ENCODE assay signal across 8 mouse cellular contexts in genomic region chr12:31350944-31351928, GRCm38 (mm10). TPM values are rescaled to one million over a fixed set of nuclear protein-coding genes. Genes with fewer than 3 reads are reported as not detected.
DNase-seq lines count a peak whose midpoint lies in the region; ATAC-seq lines count a peak whose summit lies in the region.

TSS of gene Dld (minus strand) at chr12:31351453.

- no peaks in the 10 kb centered on the region for H3K27me3 ChIP-seq in heart, embryonic 14.5 days (ENCODE audit: control insufficient read depth, insufficient read depth, low read length)
- H3K27me3 ChIP-seq in liver, embryonic 13.5 days: no peaks in the 10 kb centered on the region
- no peaks in the 10 kb centered on the region for H3K27me3 ChIP-seq in stomach, embryonic 16.5 days (ENCODE audit: control insufficient read depth, insufficient read depth, low read length)

- peaks cover 31% of the 10 kb centered on the region for H3K36me3 ChIP-seq in heart, embryonic 14.5 days (ENCODE audit: control insufficient read depth, insufficient read depth, low read length)
- H3K36me3 ChIP-seq in liver, embryonic 13.5 days: peaks cover 16% of the 10 kb centered on the region
- H3K36me3 ChIP-seq in stomach, embryonic 16.5 days (ENCODE audit: control insufficient read depth, insufficient read depth, low read length): peaks cover 7% of the 10 kb centered on the region; the same call in 1 of the 2 replicates

- peak; percentile 90 for DNase-seq in c-Kit-negative CD71-positive TER-119-positive erythroid progenitor cells, embryonic 14.5 days (ENCODE audit: low read depth, low spot score)
- peak; percentile 92 for DNase-seq in fibroblast of lung, adult 2 months (ENCODE audit: low read depth)
- peak; percentile 98 for DNase-seq in kidney, postnatal 14 days
- DNase-seq in liver, embryonic 13.5 days: peak; percentile 93
- peak; percentile 96 for DNase-seq in neural tube, embryonic 10.5 days (ENCODE audit: extremely low spot score, low spot score)

- peak within 1 kb of the TSS; percentile 82 to 92 for H3K4me3 ChIP-seq in heart, embryonic 14.5 days (ENCODE audit: control insufficient read depth in 1 of 2, insufficient read depth in 1 of 2, low read depth in 1 of 2, low read length in 2 of 2)
- peak within 1 kb of the TSS; percentile 92 for H3K4me3 ChIP-seq in liver, embryonic 13.5 days (replicated peaks)
- H3K4me3 ChIP-seq in stomach, embryonic 16.5 days (replicated peaks; ENCODE audit: low read length): peak within 1 kb of the TSS; percentile 98

- peak within 1 kb of the TSS; percentile 84 to 92 for H3K27ac ChIP-seq in heart, embryonic 14.5 days (replicated peaks in 1 of 2; ENCODE audit: control insufficient read depth in 1 of 2, insufficient read depth in 1 of 2, low read depth in 2 of 2, low read length in 2 of 2)
- H3K27ac ChIP-seq in liver, embryonic 13.5 days: peak within 1 kb of the TSS; percentile 83
- peak within 1 kb of the TSS; percentile 80 for H3K27ac ChIP-seq in stomach, embryonic 16.5 days (ENCODE audit: low read length)

- peak; percentile 98 for ATAC-seq in CD4-positive, CD25-positive, alpha-beta regulatory T cell, adult 4 months
- peak; percentile 98 for ATAC-seq in heart, embryonic 14.5 days (ENCODE audit: insufficient number of reproducible peaks, insufficient read depth, low FRiP score, low read depth)
- peak; percentile 98 for ATAC-seq in liver, embryonic 13.5 days (ENCODE audit: low read depth)
- ATAC-seq in stomach, embryonic 16.5 days (ENCODE audit: insufficient read depth, low FRiP score): peak; percentile 98

- peak within 1 kb of the TSS; percentile 93 for H3K9ac ChIP-seq in heart, embryonic 14.5 days (ENCODE audit: low read length)
- peak within 1 kb of the TSS; percentile 93 for H3K9ac ChIP-seq in liver, embryonic 13.5 days
- peak within 1 kb of the TSS; percentile 94 for H3K9ac ChIP-seq in stomach, embryonic 16.5 days (ENCODE audit: low read length)

- H3K4me1 ChIP-seq in heart, embryonic 14.5 days (ENCODE audit: control insufficient read depth in 2 of 2, insufficient read depth in 2 of 2, low read length in 2 of 2): peaks cover 0 to 8% of the 10 kb centered on the region in 2 experiments; a peak in 2 of 4 replicates
- H3K4me1 ChIP-seq in liver, embryonic 13.5 days (replicated peaks): peaks cover 18% of the 10 kb centered on the region
- H3K4me1 ChIP-seq in stomach, embryonic 16.5 days (ENCODE audit: control insufficient read depth, insufficient read depth, low read length): peaks cover 8% of the 10 kb centered on the region

- H3K9me3 ChIP-seq in heart, embryonic 14.5 days (ENCODE audit: control insufficient read depth, low read length): no peaks in the 10 kb centered on the region
- H3K9me3 ChIP-seq in liver, embryonic 13.5 days (replicated peaks): no peaks in the 10 kb centered on the region
- no peaks in the 10 kb centered on the region for H3K9me3 ChIP-seq in stomach, embryonic 16.5 days (replicated peaks; ENCODE audit: control insufficient read depth, low read length)

- H3K4me2 ChIP-seq in heart, embryonic 14.5 days (ENCODE audit: low read length): peak within 1 kb of the TSS; percentile 77
- peak within 1 kb of the TSS; percentile 87 for H3K4me2 ChIP-seq in liver, embryonic 13.5 days
- peak within 1 kb of the TSS; percentile 90 for H3K4me2 ChIP-seq in stomach, embryonic 16.5 days (ENCODE audit: low read depth, low read length)

- WGBS in heart, embryonic 14.5 days: 5% methylated on average over 65 of the region's 66 CpGs
- WGBS in liver, embryonic 13.5 days (ENCODE audit: insufficient replicate concordance): 4% methylated on average over 57 of the region's 66 CpGs
- WGBS in stomach, embryonic 16.5 days: 6% methylated on average over 62 of the region's 66 CpGs

RNA-seq across cellular contexts. Expression of gene Dld, which starts in this region (rescaled TPM):
- polyA plus RNA-seq in CD4-positive, CD25-positive, alpha-beta regulatory T cell, adult 4 months (2017; shearing (Covaris generic)): 100 to 1,000 TPM in 1 of 2 experiments, 10 to 100 TPM in 1; 92.4 to 102 TPM
- 214 and 224 TPM in 2 replicates for polyA plus RNA-seq in heart, embryonic 14.5 days (2014; fragmentation: Nextera tagmentation; extraction: Ambion mirVana)
- polyA plus RNA-seq in liver, embryonic 13.5 days (2015; fragmentation: Nextera tagmentation; extraction: Ambion mirVana): 94.1 and 122 TPM in 2 replicates
- 124 and 145 TPM in 2 replicates for polyA plus RNA-seq in stomach, embryonic 16.5 days (2015; fragmentation: Nextera tagmentation; extraction: Ambion mirVana)

Comparison
In these comparisons a context has a peak if more than half of its experiments do, and no peak if none do; other contexts are left out.
1. Peak in every context shown above with its lines: DNase-seq, ATAC-seq, H3K4me3 ChIP-seq and H3K27ac ChIP-seq.